Mouse (Mus musculus): ENCODE measurements around the gene Gucd1. TPM values are rescaled to one million over a fixed set of nuclear protein-coding genes. Genes with fewer than 3 reads are reported as not detected.

Gene Gucd1
- total and polyA plus RNA-seq, 2 experiments from 2014 or later = 28.0 to 113 TPM

- Histone ChIP-seq H3K27ac (ENCODE audit: low read depth) (peak overlapping the region; percentile 88), H3K4me2 (ENCODE audit: low read depth, low read length) (peak overlapping the region; percentile 0; the same call in 1 of the 2 replicates), H3K9me3 (replicated peaks; ENCODE audit: control insufficient read depth, low read length) (no peaks in the 10 kb centered on the region), H3K36me3 (replicated peaks; ENCODE audit: control insufficient read depth, insufficient read depth, low read length) (no peaks in the 10 kb centered on the region), H3K27me3 (ENCODE audit: control insufficient read depth, insufficient read depth, low read length) (no peaks in the 10 kb centered on the region), H3K4me3 (ENCODE audit: low read depth, low read length) (no peak overlapping the region), H3K4me1 (ENCODE audit: control insufficient read depth, insufficient read depth) (peaks cover 54% of the 10 kb centered on the region), H3K9ac (replicated peaks; ENCODE audit: low read depth, low read length) (no peak overlapping the region)
- peak; percentile 69 for TF ChIP-seq EP300 (IDR thresholded peaks at IDR 0.05; ENCODE audit: low read depth)
- TF ChIP-seq CTCF (IDR thresholded peaks at IDR 0.05; ENCODE audit: low read depth) = no peak
- ATAC-seq (ENCODE audit: insufficient read depth, low read depth) (peak; percentile 82), DNase-seq (ENCODE audit: low spot score) (peak; percentile 93)
- 10% methylated on average over 10 of the region's 10 CpGs for WGBS
Observed at GRCm38 (mm10) chr10:75451036-75451786, 66.6 kb downstream of the Gucd1 start.

- no peak for ATAC-seq (ENCODE audit: insufficient read depth, low read depth)
- H3K4me3 ChIP-seq (ENCODE audit: low read depth, low read length) = no peak overlapping the region
- H3K4me1 ChIP-seq (ENCODE audit: control insufficient read depth, insufficient read depth) = peaks cover 48% of the 10 kb centered on the region
Observed at GRCm38 (mm10) chr10:75450331-75450730, 67.4 kb downstream of the Gucd1 start.

GRCm38 (mm10) chr10:75448806-75449420 is 68.9 kb downstream of the Gucd1 start:
- TF ChIP-seq EP300 (IDR thresholded peaks at IDR 0.05; ENCODE audit: low read depth) (no peak), CTCF (IDR thresholded peaks at IDR 0.05; ENCODE audit: low read depth) (no peak)
- no peak for DNase-seq (ENCODE audit: low spot score)
- H3K9ac ChIP-seq (replicated peaks; ENCODE audit: low read depth, low read length) = no peak overlapping the region
- H3K4me2 ChIP-seq (ENCODE audit: low read depth, low read length) = no peak overlapping the region
- no peaks in the 10 kb centered on the region for H3K9me3 ChIP-seq (replicated peaks; ENCODE audit: control insufficient read depth, low read length)
- no peak for ATAC-seq (ENCODE audit: insufficient read depth, low read depth)
- H3K4me3 ChIP-seq (ENCODE audit: low read depth, low read length) = no peak overlapping the region
- H3K27me3 ChIP-seq (ENCODE audit: control insufficient read depth, insufficient read depth, low read length) = no peaks in the 10 kb centered on the region
- 35% methylated on average over 6 of the region's 6 CpGs for WGBS
- H3K27ac ChIP-seq (ENCODE audit: low read depth) = peak overlapping the region; percentile 62
- H3K36me3 ChIP-seq (replicated peaks; ENCODE audit: control insufficient read depth, insufficient read depth, low read length) = no peaks in the 10 kb centered on the region
- H3K4me1 ChIP-seq (ENCODE audit: control insufficient read depth, insufficient read depth) = peaks cover 55% of the 10 kb centered on the region

More at GRCm38 (mm10) chr10:75450331-75450730, 67.4 kb downstream of the Gucd1 start:
- no peak overlapping the region for H3K9ac ChIP-seq (replicated peaks; ENCODE audit: low read depth, low read length)
- no peaks in the 10 kb centered on the region for H3K27me3 ChIP-seq (ENCODE audit: control insufficient read depth, insufficient read depth, low read length)
- peak overlapping the region; percentile 88 for H3K27ac ChIP-seq (ENCODE audit: low read depth)
- no peak for DNase-seq (ENCODE audit: low spot score)
- H3K9me3 ChIP-seq (replicated peaks; ENCODE audit: control insufficient read depth, low read length) = no peaks in the 10 kb centered on the region
- no peak overlapping the region for H3K4me2 ChIP-seq (ENCODE audit: low read depth, low read length)
- no peaks in the 10 kb centered on the region for H3K36me3 ChIP-seq (replicated peaks; ENCODE audit: control insufficient read depth, insufficient read depth, low read length)
- WGBS = 90% methylated on average over 8 of the region's 8 CpGs
- TF ChIP-seq CTCF (IDR thresholded peaks at IDR 0.05; ENCODE audit: low read depth) (no peak), EP300 (IDR thresholded peaks at IDR 0.05; ENCODE audit: low read depth) (no peak)

- no peaks in the 10 kb centered on the region for H3K9me3 ChIP-seq (replicated peaks; ENCODE audit: control insufficient read depth, low read length)
- no peaks in the 10 kb centered on the region for H3K36me3 ChIP-seq (replicated peaks; ENCODE audit: control insufficient read depth, insufficient read depth, low read length)
- no peak overlapping the region for H3K4me3 ChIP-seq (ENCODE audit: low read depth, low read length)
- no peak overlapping the region for H3K4me2 ChIP-seq (ENCODE audit: low read depth, low read length)
- H3K4me1 ChIP-seq (ENCODE audit: control insufficient read depth, insufficient read depth) = peaks cover 55% of the 10 kb centered on the region
- TF ChIP-seq EP300 (IDR thresholded peaks at IDR 0.05; ENCODE audit: low read depth) (no peak), CTCF (IDR thresholded peaks at IDR 0.05; ENCODE audit: low read depth) (no peak)
- no peak for DNase-seq (ENCODE audit: low spot score)
- H3K27me3 ChIP-seq (ENCODE audit: control insufficient read depth, insufficient read depth, low read length) = no peaks in the 10 kb centered on the region
- ATAC-seq (ENCODE audit: insufficient read depth, low read depth) = no peak
- WGBS = 79% methylated on average over 11 of the region's 11 CpGs
- 0 out of 2 replicates have a peak overlapping the region, but pooled peaks have one; percentile 15 for H3K27ac ChIP-seq (ENCODE audit: low read depth)
- H3K9ac ChIP-seq (replicated peaks; ENCODE audit: low read depth, low read length) = no peak overlapping the region
Observed at GRCm38 (mm10) chr10:75447489-75447888, 70.3 kb downstream of the Gucd1 start.

- 63% methylated on average over 13 of the region's 13 CpGs for WGBS
- Histone ChIP-seq H3K9ac (replicated peaks; ENCODE audit: low read depth, low read length) (no peak overlapping the region), H3K27ac (ENCODE audit: low read depth) (peak overlapping the region; percentile 78), H3K4me1 (ENCODE audit: control insufficient read depth, insufficient read depth) (peaks cover 59% of the 10 kb centered on the region), H3K4me2 (ENCODE audit: low read depth, low read length) (0 out of 2 replicates have a peak overlapping the region, but pooled peaks have one; percentile 13), H3K36me3 (replicated peaks; ENCODE audit: control insufficient read depth, insufficient read depth, low read length) (no peaks in the 10 kb centered on the region), H3K4me3 (ENCODE audit: low read depth, low read length) (no peak overlapping the region), H3K27me3 (ENCODE audit: control insufficient read depth, insufficient read depth, low read length) (no peaks in the 10 kb centered on the region), H3K9me3 (replicated peaks; ENCODE audit: control insufficient read depth, low read length) (no peaks in the 10 kb centered on the region)
- peak; percentile 30 for ATAC-seq (ENCODE audit: insufficient read depth, low read depth)
- TF ChIP-seq CTCF (IDR thresholded peaks at IDR 0.05; ENCODE audit: low read depth) = no peak
- no peak; the same call in 1 of the 2 replicates for TF ChIP-seq EP300 (IDR thresholded peaks at IDR 0.05; ENCODE audit: low read depth)
- DNase-seq (ENCODE audit: low spot score) = peak; percentile 43
Observed at GRCm38 (mm10) chr10:75446501-75447083, 71.2 kb downstream of the Gucd1 start.

Data from heart, postnatal 0 days (tissue).